Mouse (Mus musculus): ENCODE measurements around the gene Lrrc74b. TPM values are rescaled to one million over a fixed set of nuclear protein-coding genes. Genes with fewer than 3 reads are reported as not detected.
"Not testable (repeated sequence)": the region's sequence is repeated elsewhere in the genome, so short reads cannot be mapped to it uniquely, and the experiment has no call there.

Gene Lrrc74b
- 0.05 TPM in 1 of 2 replicates, not detected in the other for total RNA-seq (2017)

GRCm38 (mm10) chr16:17561128-17561750 is at the start of gene Lrrc74b:
Gene Lrrc74b, minus strand, starts transcription at chr16:17561247.
- ATAC-seq (replicated peaks; ENCODE audit: low read depth, poor library complexity, severe bottlenecking), result peak; percentile 52

- no peak for ATAC-seq (replicated peaks; ENCODE audit: low read depth, poor library complexity, severe bottlenecking)
Observed at GRCm38 (mm10) chr16:17605684-17606083, 44.6 kb upstream of the Lrrc74b start.

DNA sequence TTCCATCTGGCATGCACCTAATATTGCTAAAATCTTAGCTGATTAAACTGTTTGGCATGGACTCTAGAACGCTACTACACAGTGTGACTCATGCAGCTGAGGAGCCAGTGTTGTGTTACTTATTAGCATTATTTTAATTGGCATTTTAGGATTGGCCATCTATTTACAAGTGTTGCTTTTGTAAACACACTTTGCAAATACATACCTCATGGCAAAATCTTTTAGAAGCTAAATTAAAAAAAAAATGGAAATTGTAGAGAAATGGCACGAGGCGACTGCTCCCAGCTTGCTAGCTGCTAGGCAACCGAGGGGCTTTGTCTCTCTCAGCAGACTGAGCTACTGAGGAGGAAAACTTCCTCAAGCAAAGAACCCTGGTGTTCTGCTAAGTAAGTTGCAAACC is 43.9 kb upstream of the Lrrc74b start:
- no peak for ATAC-seq (replicated peaks; ENCODE audit: low read depth, poor library complexity, severe bottlenecking)

GRCm38 (mm10) chr16:17600944-17601562 is 40.0 kb upstream of the Lrrc74b start:
- peak; percentile 56; the same call in 1 of the 2 replicates for ATAC-seq (replicated peaks; ENCODE audit: low read depth, poor library complexity, severe bottlenecking)

- ATAC-seq (replicated peaks; ENCODE audit: low read depth, poor library complexity, severe bottlenecking), result no peak
Observed at GRCm38 (mm10) chr16:17590731-17591130, 29.7 kb upstream of the Lrrc74b start.

- ATAC-seq (replicated peaks; ENCODE audit: low read depth, poor library complexity, severe bottlenecking), result no peak
Observed at GRCm38 (mm10) chr16:17584555-17584954, 23.5 kb upstream of the Lrrc74b start.

- ATAC-seq (replicated peaks; ENCODE audit: low read depth, poor library complexity, severe bottlenecking), result peak; percentile 80
Observed at GRCm38 (mm10) chr16:17583064-17583463, 22.0 kb upstream of the Lrrc74b start, which contains the start of gene Slc7a4. Gene Slc7a4, minus strand, starts transcription at chr16:17583214.

DNA sequence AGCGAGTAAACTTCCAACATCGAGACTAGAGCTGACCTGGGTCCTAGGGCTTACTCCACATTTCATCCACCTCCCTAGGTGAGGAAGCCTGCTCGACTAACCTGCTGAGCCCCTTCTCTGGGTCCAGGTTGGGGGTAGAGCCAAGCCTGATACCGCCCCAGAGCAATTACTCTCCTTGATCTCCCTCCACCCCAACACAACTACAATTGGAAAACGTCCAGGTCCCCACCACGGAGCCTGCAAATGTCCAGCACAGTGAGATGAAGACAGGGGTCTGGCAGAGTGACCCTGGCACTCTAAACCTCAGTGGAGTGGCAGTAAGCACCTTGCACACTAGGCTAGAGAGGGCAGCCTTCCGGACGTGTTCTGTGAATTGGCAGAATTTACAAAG is 15.8 kb upstream of the Lrrc74b start:
- ATAC-seq (replicated peaks; ENCODE audit: low read depth, poor library complexity, severe bottlenecking), result no peak

DNA sequence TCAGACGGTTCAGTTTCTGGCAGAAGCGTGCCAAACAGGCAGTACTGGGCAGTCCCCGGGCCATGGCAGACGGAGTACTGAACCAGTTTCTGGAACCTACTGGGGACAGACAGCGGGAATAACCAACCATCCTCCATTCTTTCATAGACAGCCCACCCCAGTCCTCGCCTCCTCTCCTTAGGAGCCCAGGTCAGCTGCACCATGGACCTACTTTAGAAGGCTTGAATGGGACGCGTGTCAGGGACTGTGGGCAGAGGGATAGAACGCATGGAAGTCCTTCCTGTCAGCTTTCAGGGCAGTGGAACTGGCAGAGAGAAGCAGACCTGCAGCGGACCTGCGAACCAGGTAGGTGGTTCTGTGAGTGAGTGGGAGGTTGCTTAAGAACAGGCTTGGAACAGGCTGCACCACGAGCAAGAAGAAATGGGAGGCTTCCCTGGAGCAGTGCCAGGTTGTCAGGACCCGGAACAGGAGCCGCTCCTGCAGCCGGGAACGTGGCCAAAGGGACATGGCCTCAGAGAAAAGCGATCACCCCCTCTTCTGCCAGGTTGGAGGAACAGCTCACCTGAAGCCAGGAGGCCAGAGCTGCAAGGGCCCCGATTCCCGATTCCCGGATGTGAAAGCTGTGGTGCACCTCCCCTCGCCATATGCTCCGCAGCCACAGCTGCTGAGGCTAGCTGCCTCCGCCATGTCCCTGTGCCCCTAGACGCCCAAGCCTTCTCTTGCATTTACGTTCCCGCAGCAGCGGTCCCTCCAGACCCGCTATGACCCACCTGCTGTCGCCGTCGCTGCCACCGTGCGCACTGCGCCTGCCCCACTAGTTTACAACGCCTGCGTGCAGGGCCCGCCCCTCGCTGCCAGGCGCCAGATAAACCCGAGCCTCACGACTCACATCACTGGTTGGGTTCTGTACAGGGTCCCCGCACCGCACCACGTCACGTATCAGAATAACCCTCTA is 15.1 kb upstream of the Lrrc74b start:
- peak; percentile 91 for ATAC-seq (replicated peaks; ENCODE audit: low read depth, poor library complexity, severe bottlenecking)

- no peak for ATAC-seq (replicated peaks; ENCODE audit: low read depth, poor library complexity, severe bottlenecking)
Observed at GRCm38 (mm10) chr16:17566186-17566585, 5.1 kb upstream of the Lrrc74b start.

- ATAC-seq (replicated peaks; ENCODE audit: low read depth, poor library complexity, severe bottlenecking), result no peak
Observed at GRCm38 (mm10) chr16:17564771-17565170, 3.7 kb upstream of the Lrrc74b start.

- no peak for ATAC-seq (replicated peaks; ENCODE audit: low read depth, poor library complexity, severe bottlenecking)
Observed at GRCm38 (mm10) chr16:17564221-17564620, 3.2 kb upstream of the Lrrc74b start.

- no peak for ATAC-seq (replicated peaks; ENCODE audit: low read depth, poor library complexity, severe bottlenecking)
Observed at GRCm38 (mm10) chr16:17563580-17563979, 2.5 kb upstream of the Lrrc74b start.

DNA sequence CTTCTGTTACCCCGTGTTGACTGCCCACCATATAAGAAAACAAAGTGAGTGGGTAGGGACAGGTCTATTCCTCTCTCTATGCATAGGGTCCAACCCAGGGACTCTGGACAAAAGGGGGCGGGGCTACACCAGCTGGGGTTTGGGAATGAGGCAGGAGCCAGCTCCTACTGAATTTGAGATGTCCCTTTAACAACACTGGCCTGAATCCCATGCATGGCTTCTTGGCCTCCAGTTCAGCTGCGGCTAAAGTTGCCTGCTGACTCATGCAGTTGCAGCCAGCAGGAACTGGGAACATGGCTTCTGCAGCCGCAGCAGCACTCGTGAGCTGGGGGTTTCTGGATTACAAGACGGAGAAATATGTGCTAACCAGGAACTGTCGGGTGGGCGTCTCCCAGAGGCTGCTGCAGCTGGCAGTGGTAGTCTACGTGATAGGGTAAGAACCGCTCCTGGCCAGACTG is 733 bp upstream of the Lrrc74b start, which contains the start of gene P2rx6:
Gene P2rx6 (plus strand): TSS at position 135 of the 458 bp plus-strand sequence.
- peak; percentile 70 for ATAC-seq (replicated peaks; ENCODE audit: low read depth, poor library complexity, severe bottlenecking)

DNA sequence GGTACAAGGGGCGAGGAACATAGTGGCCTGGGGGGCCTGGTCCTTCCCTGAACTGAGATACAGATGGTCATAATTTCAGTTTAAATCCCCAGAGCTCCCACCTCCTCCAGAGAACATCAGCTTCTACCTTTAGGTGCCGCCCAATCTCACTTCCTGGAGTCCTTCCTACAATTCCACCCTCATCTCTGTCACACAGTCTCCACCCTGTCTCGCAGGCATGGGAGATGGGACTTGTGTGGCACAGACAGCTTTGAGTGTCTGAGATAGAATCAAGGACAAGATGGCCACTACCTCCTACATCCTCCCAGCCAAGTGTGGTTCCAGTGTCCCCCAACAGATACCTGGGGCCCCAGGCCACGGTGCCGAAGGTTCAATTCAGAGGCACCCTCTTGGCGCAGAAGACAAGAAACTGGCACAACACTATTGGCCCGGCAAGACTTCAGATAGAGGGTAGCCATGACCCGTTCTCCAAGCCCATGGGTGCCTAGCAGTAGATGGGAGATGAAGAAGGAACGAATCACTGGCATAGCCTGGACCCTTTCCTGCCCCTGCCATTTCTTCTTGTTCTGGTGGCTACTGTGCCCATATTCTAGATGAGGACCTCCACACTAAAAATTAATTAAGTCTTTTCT is 1.5 kb downstream of the Lrrc74b start:
- no peak for ATAC-seq (replicated peaks; ENCODE audit: low read depth, poor library complexity, severe bottlenecking)

DNA sequence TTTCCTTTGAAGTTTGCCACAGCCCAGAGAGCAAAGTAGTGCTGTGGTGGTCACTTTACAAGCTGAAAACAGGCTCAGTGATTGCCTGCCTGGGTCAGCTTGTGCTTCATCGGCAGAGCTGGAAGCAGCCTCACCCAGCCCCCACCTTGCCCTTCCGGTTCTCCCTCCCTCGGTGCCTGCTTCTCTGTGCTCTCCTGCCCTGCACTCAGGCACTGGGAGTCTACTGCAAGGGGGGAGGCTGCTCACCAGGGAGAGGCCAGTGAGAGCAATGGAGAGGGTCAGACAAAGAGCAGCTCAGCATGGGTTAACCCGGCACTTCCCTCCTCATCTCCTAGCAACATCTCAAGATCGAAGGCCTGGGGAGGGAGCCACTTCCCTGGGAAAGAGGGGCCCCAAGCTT is 2.2 kb downstream of the Lrrc74b start:
- ATAC-seq (replicated peaks; ENCODE audit: low read depth, poor library complexity, severe bottlenecking), result no peak

DNA sequence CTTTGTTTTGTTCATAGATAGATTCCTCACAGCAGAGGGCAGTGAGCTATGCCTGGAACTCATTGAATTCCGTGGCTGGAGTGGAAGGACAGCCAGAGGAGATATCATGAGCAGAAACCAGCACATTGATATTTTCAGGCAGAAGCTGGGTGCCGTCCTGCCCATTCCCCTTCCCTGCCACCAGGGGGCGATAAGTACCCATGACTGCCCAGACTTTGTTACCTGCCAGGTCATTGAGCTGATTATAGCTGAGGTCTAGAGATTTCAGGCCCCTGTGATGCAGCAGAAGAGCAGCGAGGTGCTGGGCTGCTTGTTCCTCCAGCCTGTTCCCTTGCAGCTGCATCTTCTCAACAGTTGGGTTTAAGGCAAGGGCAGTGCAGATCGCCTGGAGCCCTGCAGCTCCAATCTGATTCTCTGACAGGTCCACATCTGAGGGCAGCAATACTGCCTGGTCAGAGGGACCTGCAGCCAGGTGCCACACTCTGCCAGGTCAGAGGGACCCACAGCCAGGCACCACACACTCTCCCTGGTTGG is 3.0 kb downstream of the Lrrc74b start:
- peak; percentile 34; the same call in 1 of the 2 replicates for ATAC-seq (replicated peaks; ENCODE audit: low read depth, poor library complexity, severe bottlenecking)

- no peak for ATAC-seq (replicated peaks; ENCODE audit: low read depth, poor library complexity, severe bottlenecking)
Observed at GRCm38 (mm10) chr16:17556907-17557306, 4.1 kb downstream of the Lrrc74b start.

GRCm38 (mm10) chr16:17556180-17556579 is 4.9 kb downstream of the Lrrc74b start:
- ATAC-seq (replicated peaks; ENCODE audit: low read depth, poor library complexity, severe bottlenecking), result no peak

- ATAC-seq (replicated peaks; ENCODE audit: low read depth, poor library complexity, severe bottlenecking), result not testable (repeated sequence)
Observed at GRCm38 (mm10) chr16:17554702-17555101, 6.3 kb downstream of the Lrrc74b start.
